Mouse (Mus musculus) ES-E14 (cell line): ENCODE measurements around the gene Tnr.

Experiments
- HCFC1 ChIP-seq: IDR thresholded peaks from 2 replicates; pipeline ENCODE4 v1.6.1; 2012; ENCODE audit warnings: low read length, inconsistent platforms, borderline replicate concordance; ENCODE audit not compliant: insufficient read depth
- MAFK ChIP-seq: IDR thresholded peaks from 2 replicates; pipeline ENCODE4 v1.6.1; 2014; ENCODE audit warnings: mild to moderate bottlenecking, low read depth, low read length, inconsistent platforms; ENCODE audit not compliant: insufficient read depth

DNA sequence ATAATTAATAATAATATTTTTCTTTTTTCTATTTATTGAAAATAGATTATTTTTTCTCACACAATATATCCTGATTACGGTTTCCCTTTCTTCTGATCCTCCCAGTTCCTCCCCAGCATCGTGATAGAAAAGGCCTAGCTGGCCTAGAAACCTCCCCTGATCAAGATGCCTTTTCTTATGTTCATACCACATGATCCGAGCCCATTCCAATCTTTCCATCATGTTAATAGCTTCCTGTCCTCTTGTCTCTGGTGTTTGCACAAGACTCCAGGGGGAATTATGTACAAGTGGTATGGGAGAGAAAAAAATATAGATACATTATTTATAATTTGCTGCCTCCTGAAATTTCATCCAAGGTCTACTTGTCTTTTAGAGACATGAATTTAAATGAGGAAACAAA lies 377.1 kb downstream of the Tnr start:
- TF ChIP-seq MAFK, result no peak
- no peak for TF ChIP-seq HCFC1
